Mouse (Mus musculus): ENCODE results near the gene Mbnl1. TPM values are rescaled to one million over a fixed set of nuclear protein-coding genes. Genes with fewer than 3 reads are reported as not detected.

Gene Mbnl1
- total RNA-seq, 2 experiments from 2014 or later = 423 to 480 TPM

- DNase-seq = peak in 1 of 2 experiments; percentile 27
- intact Hi-C loops (cut with DNase I) = no loop called here
Measured at GRCm38 (mm10) chr3:60513337-60513736, 40.7 kb downstream of the Mbnl1 start.

- no peak for DNase-seq
- intact Hi-C loops (cut with DNase I) = no loop called here
Measured at GRCm38 (mm10) chr3:60513746-60514145, 41.1 kb downstream of the Mbnl1 start.

GRCm38 (mm10) chr3:60515430-60515829 lies 42.8 kb downstream of the Mbnl1 start:
- intact Hi-C loops (cut with DNase I) = loop anchor here (5.0 kb wide), 1 partner anchor 97 kb away; no protein-coding TSS in a partner anchor
- DNase-seq = no peak

- peak; percentile 43 to 49 for DNase-seq
- intact Hi-C loops (cut with DNase I) = loop anchor here (5.0 kb wide), 1 partner anchor 96 kb away; no protein-coding TSS in a partner anchor
Measured at GRCm38 (mm10) chr3:60516054-60516674, 43.5 kb downstream of the Mbnl1 start.

- DNase-seq = no peak
- intact Hi-C loops (cut with DNase I) = loop anchor here (5.0 kb wide), 1 partner anchor 95 kb away; no protein-coding TSS in a partner anchor
Measured at GRCm38 (mm10) chr3:60517234-60517787, 44.7 kb downstream of the Mbnl1 start.

GRCm38 (mm10) chr3:60519337-60519736 lies 46.7 kb downstream of the Mbnl1 start:
- DNase-seq = no peak
- intact Hi-C loops (cut with DNase I) = loop anchor here (5.0 kb wide), 1 partner anchor 93 kb away; no protein-coding TSS in a partner anchor

- no peak for DNase-seq
- intact Hi-C loops (cut with DNase I) = no loop called here
Measured at GRCm38 (mm10) chr3:60524127-60524526, 51.5 kb downstream of the Mbnl1 start.

GRCm38 (mm10) chr3:60531286-60531685 lies 58.7 kb downstream of the Mbnl1 start:
- intact Hi-C loops (cut with DNase I) = no loop called here
- no peak for DNase-seq

GRCm38 (mm10) chr3:60531826-60532225 lies 59.2 kb downstream of the Mbnl1 start:
- intact Hi-C loops (cut with DNase I) = no loop called here
- DNase-seq = no peak

GRCm38 (mm10) chr3:60535224-60535623 lies 62.6 kb downstream of the Mbnl1 start:
- intact Hi-C loops (cut with DNase I) = no loop called here
- no peak for DNase-seq

GRCm38 (mm10) chr3:60537063-60537462 lies 64.4 kb downstream of the Mbnl1 start:
- no peak for DNase-seq

GRCm38 (mm10) chr3:60538214-60538971 lies 65.8 kb downstream of the Mbnl1 start:
- intact Hi-C loops (cut with DNase I) = no loop called here
- no peak for DNase-seq

More at GRCm38 (mm10) chr3:60537063-60537462, 64.4 kb downstream of the Mbnl1 start:
- intact Hi-C loops (cut with DNase I) = no loop called here

GRCm38 (mm10) chr3:60541121-60541520 lies 68.5 kb downstream of the Mbnl1 start:
- no peak for DNase-seq
- intact Hi-C loops (cut with DNase I) = no loop called here

- DNase-seq = no peak
- intact Hi-C loops (cut with DNase I) = no loop called here
Measured at GRCm38 (mm10) chr3:60546196-60546595, 73.6 kb downstream of the Mbnl1 start.

- intact Hi-C loops (cut with DNase I) = no loop called here
- DNase-seq = no peak
Measured at GRCm38 (mm10) chr3:60546904-60547303, 74.3 kb downstream of the Mbnl1 start.

GRCm38 (mm10) chr3:60550492-60550891 lies 77.9 kb downstream of the Mbnl1 start:
- no peak for DNase-seq
- intact Hi-C loops (cut with DNase I) = no loop called here

GRCm38 (mm10) chr3:60551650-60552049 lies 79.0 kb downstream of the Mbnl1 start:
- intact Hi-C loops (cut with DNase I) = no loop called here
- DNase-seq = no peak

- no peak for DNase-seq
- intact Hi-C loops (cut with DNase I) = no loop called here
Measured at GRCm38 (mm10) chr3:60553011-60553410, 80.4 kb downstream of the Mbnl1 start.

GRCm38 (mm10) chr3:60556596-60556995 lies 84.0 kb downstream of the Mbnl1 start:
- intact Hi-C loops (cut with DNase I) = no loop called here
- DNase-seq = no peak

- DNase-seq = no peak
- intact Hi-C loops (cut with DNase I) = no loop called here
Measured at GRCm38 (mm10) chr3:60558252-60558862, 85.7 kb downstream of the Mbnl1 start.

- no peak for DNase-seq
- intact Hi-C loops (cut with DNase I) = no loop called here
Measured at GRCm38 (mm10) chr3:60559762-60560161, 87.1 kb downstream of the Mbnl1 start.
